Mouse (Mus musculus) bone marrow macrophage, adult 2 months (primary cell): ENCODE measurements around the gene Zfp661. TPM values are rescaled to one million over a fixed set of nuclear protein-coding genes. Genes with fewer than 3 reads are reported as not detected.
A peak's percentile ranks its signal among the peaks of the same experiment; 100 is the strongest.

Experiments
- H3K27ac ChIP-seq: 2 replicates; pipeline ENCODE4 v1.5.1; 2012; ENCODE audit warnings: low read depth, low read length; ENCODE audit not compliant: insufficient read depth
- H3K4me1 ChIP-seq: 2 replicates; pipeline ENCODE4 v1.6.1; 2012; ENCODE audit warnings: low read length; ENCODE audit not compliant: control insufficient read depth, insufficient read depth
- H3K4me3 ChIP-seq: 2 replicates; pipeline ENCODE4 v1.5.1; 2012; ENCODE audit warnings: mild to moderate bottlenecking, low read length, moderate library complexity; ENCODE audit not compliant: insufficient read depth
- CTCF ChIP-seq: IDR thresholded peaks from 2 replicates; pipeline ENCODE4 v1.5.1; 2012; ENCODE audit warnings: low read depth, mild to moderate bottlenecking, low read length, moderate library complexity
- POLR2A ChIP-seq: IDR thresholded peaks from 2 replicates; pipeline ENCODE4 v1.6.1; 2012; ENCODE audit warnings: mild to moderate bottlenecking, low read depth, low read length, borderline replicate concordance
- polyA plus RNA-seq: library from polyadenylated mRNA; stranded (reverse); fragments of >200 nt; gene quantifications from 2 replicates; pipeline ENCODE4 v1.2.4, GENCODE M21; 2012; ENCODE audit not compliant: missing spikeins, insufficient read depth, insufficient read length

Gene Zfp661
- polyA plus RNA-seq = 3.9 and 6.0 TPM in 2 replicates

- peaks cover 38% of the 10 kb centered on the region for H3K4me1 ChIP-seq
- peak within 1 kb of the TSS; percentile 78 for H3K4me3 ChIP-seq
- H3K27ac ChIP-seq = peak within 1 kb of the TSS; percentile 85
- TF ChIP-seq CTCF (no peak), POLR2A (no peak)
Measured at GRCm38 (mm10) chr2:127586694-127587513, at the start of gene Zfp661, which contains the start of gene Mrps5. Gene Zfp661 (minus strand): TSS chr2:127587094. Gene Mrps5 (plus strand): TSS chr2:127587222.

- Histone ChIP-seq H3K27ac (no peak overlapping the region), H3K4me3 (no peak overlapping the region), H3K4me1 (no peaks in the 10 kb centered on the region)
- TF ChIP-seq POLR2A (no peak), CTCF (no peak)
Measured at GRCm38 (mm10) chr2:127635581-127635980, 48.7 kb upstream of the Zfp661 start.

- TF ChIP-seq POLR2A (no peak), CTCF (no peak)
- Histone ChIP-seq H3K27ac (no peak overlapping the region), H3K4me1 (no peaks in the 10 kb centered on the region), H3K4me3 (no peak overlapping the region)
Measured at GRCm38 (mm10) chr2:127632601-127633000, 45.7 kb upstream of the Zfp661 start.

GRCm38 (mm10) chr2:127627990-127628570 lies 41.2 kb upstream of the Zfp661 start:
- TF ChIP-seq POLR2A (no peak), CTCF (no peak)
- H3K4me3 ChIP-seq = no peak overlapping the region
- H3K4me1 ChIP-seq = no peaks in the 10 kb centered on the region
- no peak overlapping the region for H3K27ac ChIP-seq

GRCm38 (mm10) chr2:127627354-127627753 lies 40.5 kb upstream of the Zfp661 start:
- TF ChIP-seq POLR2A = no peak
- no peak for TF ChIP-seq CTCF
- Histone ChIP-seq H3K27ac (no peak overlapping the region), H3K4me1 (no peaks in the 10 kb centered on the region), H3K4me3 (no peak overlapping the region)

GRCm38 (mm10) chr2:127625659-127626058 lies 38.8 kb upstream of the Zfp661 start:
- H3K4me1 ChIP-seq = no peaks in the 10 kb centered on the region
- TF ChIP-seq CTCF (no peak), POLR2A (no peak)

GRCm38 (mm10) chr2:127624786-127625185 lies 37.9 kb upstream of the Zfp661 start:
- TF ChIP-seq POLR2A = no peak
- Histone ChIP-seq H3K4me1 (no peaks in the 10 kb centered on the region), H3K27ac (no peak overlapping the region), H3K4me3 (no peak overlapping the region)

More at GRCm38 (mm10) chr2:127625659-127626058, 38.8 kb upstream of the Zfp661 start:
- Histone ChIP-seq H3K4me3 (no peak overlapping the region), H3K27ac (no peak overlapping the region)

- TF ChIP-seq CTCF (no peak), POLR2A (no peak)
- Histone ChIP-seq H3K4me1 (no peaks in the 10 kb centered on the region), H3K4me3 (no peak overlapping the region), H3K27ac (no peak overlapping the region)
Measured at GRCm38 (mm10) chr2:127622065-127622464, 35.2 kb upstream of the Zfp661 start.

- H3K4me1 ChIP-seq = no peaks in the 10 kb centered on the region
- H3K4me3 ChIP-seq = no peak overlapping the region
- TF ChIP-seq POLR2A (no peak), CTCF (no peak)
- H3K27ac ChIP-seq = no peak overlapping the region
Measured at GRCm38 (mm10) chr2:127619311-127619710, 32.4 kb upstream of the Zfp661 start.

GRCm38 (mm10) chr2:127612288-127612687 lies 25.4 kb upstream of the Zfp661 start:
- no peaks in the 10 kb centered on the region for H3K4me1 ChIP-seq
- TF ChIP-seq POLR2A = no peak
- TF ChIP-seq CTCF = no peak
- no peak overlapping the region for H3K27ac ChIP-seq
- no peak overlapping the region for H3K4me3 ChIP-seq

GRCm38 (mm10) chr2:127611386-127611785 lies 24.5 kb upstream of the Zfp661 start:
- H3K4me3 ChIP-seq = no peak overlapping the region
- H3K27ac ChIP-seq = no peak overlapping the region
- TF ChIP-seq CTCF = no peak
- TF ChIP-seq POLR2A = no peak
- no peaks in the 10 kb centered on the region for H3K4me1 ChIP-seq
